Mouse (Mus musculus) hindbrain, postnatal 0 days (tissue): Measurements from ENCODE around the gene Ramac. TPM values are rescaled to one million over a fixed set of nuclear protein-coding genes. Genes with fewer than 3 reads are reported as not detected.
A peak's percentile ranks its signal among the peaks of the same experiment; 100 is the strongest.

Experiments used
- ATAC-seq: fragments of 200-750 bp; cut with Nextera tagmentation; 2 replicates; pipeline ENCODE4 v1.8.0; 2017; ENCODE audit warnings: mild to moderate bottlenecking, moderate TSS enrichment, moderate library complexity
- DNase-seq: peaks from one replicate; pipeline ENCODE4 v3.0.0-alpha.2; 2015; ENCODE audit warnings: low spot score
- H3K27ac ChIP-seq: fragments of 300-500 bp; sonication (generic); 2 replicates; pipeline ENCODE4 v1.5.1; 2014; ENCODE audit warnings: mild to moderate bottlenecking
- H3K27me3 ChIP-seq: fragments of 300-500 bp; sonication (generic); 2 replicates; pipeline ENCODE4 v1.6.1; 2014; ENCODE audit warnings: low read length, mixed read lengths; ENCODE audit not compliant: insufficient read depth
- H3K36me3 ChIP-seq: fragments of 300-500 bp; sonication (generic); 2 replicates; pipeline ENCODE4 v1.6.1; 2014; ENCODE audit warnings: low read length, mixed read lengths; ENCODE audit not compliant: insufficient read depth
- H3K4me1 ChIP-seq: fragments of 300-500 bp; sonication (generic); 2 replicates; pipeline ENCODE4 v1.6.1; 2014; ENCODE audit warnings: antibody characterized with exemption, low read length, mixed read lengths; ENCODE audit not compliant: insufficient read depth
- H3K4me2 ChIP-seq: fragments of 300-500 bp; sonication (generic); 2 replicates; pipeline ENCODE4 v1.6.1; 2014; ENCODE audit warnings: low read depth, mild to moderate bottlenecking, low read length, moderate library complexity, mixed read lengths
- H3K4me3 ChIP-seq: fragments of 300-500 bp; sonication (generic); 2 replicates; pipeline ENCODE4 v1.5.1; 2014; ENCODE audit warnings: low read length
- H3K9ac ChIP-seq: fragments of 300-500 bp; sonication (generic); replicated peaks from 2 replicates; pipeline ENCODE4 v1.6.1; 2014; ENCODE audit warnings: mild to moderate bottlenecking, low read length, moderate library complexity, mixed read lengths
- H3K9me3 ChIP-seq: fragments of 300-500 bp; sonication (generic); 2 replicates; pipeline ENCODE4 v1.6.1; 2016; ENCODE audit warnings: low read length, mixed read lengths
- CTCF ChIP-seq: IDR thresholded peaks from 2 replicates; pipeline ENCODE4 v1.5.1; 2016; ENCODE audit warnings: antibody characterized with exemption, control low read depth, low read depth
- WGBS: fragments of 180-500 bp; shearing (Covaris S2); extraction: QIAGEN DNeasy Blood & Tissue Kit; methylation state at CpG from one replicate; pipeline ENCODE4 v1.1.7; 2014; 5-methylcytosine and 5-hydroxymethylcytosine counted together
- polyA plus RNA-seq: library from polyadenylated mRNA; unstranded; fragments of >200 nt; fragmentation: Nextera tagmentation; extraction: Ambion mirVana; gene quantifications from 2 replicates; pipeline ENCODE4 v1.2.1, GENCODE M21; 2015
- total RNA-seq: library from RNA; depleted of rRNA; stranded (reverse); fragments of >200 nt; gene quantifications from 2 replicates; pipeline ENCODE4 v1.2.3, GENCODE M21; 2014; rRNA removed

The Ramac gene
- total and polyA plus RNA-seq, 2 experiments from 2014 or later, result 52.0 to 170 TPM

DNA sequence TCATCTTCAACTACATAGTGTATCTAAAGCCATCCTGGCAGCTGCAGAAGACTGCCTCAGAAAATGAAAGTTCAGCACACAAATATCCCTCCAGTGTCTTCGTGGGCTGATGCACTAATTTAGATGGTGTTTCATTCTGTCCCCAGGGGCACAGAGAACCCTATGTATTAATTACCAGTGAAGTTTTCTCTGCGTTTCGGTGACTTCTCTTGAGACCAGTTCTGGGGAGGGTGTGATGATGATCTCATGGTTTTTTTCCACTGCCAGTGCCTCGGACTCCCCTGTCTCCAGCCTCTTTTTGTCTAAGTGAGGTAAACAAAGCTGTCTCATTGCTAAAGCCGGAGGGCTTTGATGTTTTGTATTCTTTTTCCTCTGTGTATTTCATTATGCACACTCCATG is 12.6 kb downstream of the Ramac start:
- H3K4me3 ChIP-seq, result no peak overlapping the region
- no peak for DNase-seq
- H3K4me1 ChIP-seq, result no peaks in the 10 kb centered on the region
- H3K27ac ChIP-seq, result no peak overlapping the region
- 0 out of 2 replicates have a peak, but pooled peaks cover under 1% of the 10 kb centered on the region for H3K9me3 ChIP-seq
- no peaks in the 10 kb centered on the region for H3K27me3 ChIP-seq
- H3K36me3 ChIP-seq, result peaks cover 7% of the 10 kb centered on the region; the same call in 1 of the 2 replicates
- H3K4me2 ChIP-seq, result no peak overlapping the region
- 65% methylated on average over 5 of the region's 5 CpGs for WGBS
- no peak for TF ChIP-seq CTCF
- H3K9ac ChIP-seq, result no peak overlapping the region
- no peak for ATAC-seq

DNA sequence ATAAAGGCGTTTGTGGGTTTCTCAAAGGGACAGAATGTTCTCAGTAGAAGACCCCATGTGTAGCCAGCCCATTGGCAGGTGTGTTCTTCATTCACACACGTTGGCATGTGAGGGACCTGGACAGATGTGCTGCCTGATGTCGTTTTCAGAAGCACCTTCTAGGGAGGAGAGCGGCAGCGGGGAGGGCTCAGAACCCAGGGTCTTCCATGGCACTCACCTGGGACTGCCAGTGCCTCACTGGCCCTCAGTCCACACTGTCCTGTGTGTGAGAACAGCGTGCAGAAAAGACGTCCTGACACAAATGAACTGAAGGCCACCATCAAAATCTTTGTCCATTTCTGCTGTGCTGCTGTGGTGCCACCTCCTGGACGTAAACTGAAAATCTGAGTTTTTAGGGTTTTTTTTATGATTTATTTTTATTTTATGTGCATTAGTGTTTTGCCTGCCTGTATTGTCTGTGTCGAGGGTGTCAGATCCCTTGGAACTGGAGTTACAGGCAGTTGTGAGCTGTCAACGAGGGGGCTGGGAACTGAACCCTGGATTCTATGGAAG is 15.0 kb downstream of the Ramac start:
- H3K27ac ChIP-seq, result no peak overlapping the region
- H3K4me1 ChIP-seq, result no peaks in the 10 kb centered on the region
- 68% methylated on average over 10 of the region's 10 CpGs for WGBS

DNA sequence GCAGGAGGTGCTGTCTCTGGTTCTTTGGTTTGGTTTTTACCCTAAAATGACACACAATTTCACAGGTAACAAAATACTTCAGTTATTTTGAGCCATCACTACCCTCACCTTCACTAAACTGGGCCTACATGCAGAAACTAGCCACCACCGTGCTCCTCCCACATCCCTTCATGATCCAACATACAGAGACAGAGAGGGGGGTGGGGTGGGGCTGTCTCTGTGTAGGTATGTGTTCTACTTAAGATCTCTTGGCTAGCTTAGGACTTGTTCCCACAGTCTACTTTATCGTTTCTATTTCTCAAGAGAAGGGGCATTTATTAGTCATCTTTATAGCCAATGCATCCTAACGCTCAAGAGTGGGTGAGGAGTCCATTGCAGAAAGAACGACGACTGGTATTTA is 25.8 kb downstream of the Ramac start:
- ATAC-seq (peak; percentile 30; the same call in 1 of the 2 replicates), DNase-seq (peak; percentile 40)
- Histone ChIP-seq H3K27me3 (no peaks in the 10 kb centered on the region), H3K9ac (peak overlapping the region; percentile 80), H3K27ac (peak overlapping the region; percentile 99), H3K4me3 (peak overlapping the region; percentile 55), H3K9me3 (no peaks in the 10 kb centered on the region), H3K4me1 (peaks cover 4% of the 10 kb centered on the region; the same call in 1 of the 2 replicates), H3K36me3 (peaks cover 5% of the 10 kb centered on the region; the same call in 1 of the 2 replicates), H3K4me2 (peak overlapping the region; percentile 88)
- 8% methylated on average over 5 of the region's 5 CpGs for WGBS
- no peak for TF ChIP-seq CTCF

More for the DNA sequence above, 15.0 kb downstream of the Ramac start:
- Histone ChIP-seq H3K4me2 (no peak overlapping the region), H3K9me3 (0 out of 2 replicates have a peak, but pooled peaks cover 6% of the 10 kb centered on the region), H3K4me3 (no peak overlapping the region), H3K9ac (no peak overlapping the region), H3K27me3 (no peaks in the 10 kb centered on the region), H3K36me3 (peaks cover 24% of the 10 kb centered on the region)
- peak; percentile 71 for TF ChIP-seq CTCF
- 0 out of 2 replicates have a peak, but pooled peaks have one; percentile 32 for ATAC-seq
- DNase-seq, result peak; percentile 48

DNA sequence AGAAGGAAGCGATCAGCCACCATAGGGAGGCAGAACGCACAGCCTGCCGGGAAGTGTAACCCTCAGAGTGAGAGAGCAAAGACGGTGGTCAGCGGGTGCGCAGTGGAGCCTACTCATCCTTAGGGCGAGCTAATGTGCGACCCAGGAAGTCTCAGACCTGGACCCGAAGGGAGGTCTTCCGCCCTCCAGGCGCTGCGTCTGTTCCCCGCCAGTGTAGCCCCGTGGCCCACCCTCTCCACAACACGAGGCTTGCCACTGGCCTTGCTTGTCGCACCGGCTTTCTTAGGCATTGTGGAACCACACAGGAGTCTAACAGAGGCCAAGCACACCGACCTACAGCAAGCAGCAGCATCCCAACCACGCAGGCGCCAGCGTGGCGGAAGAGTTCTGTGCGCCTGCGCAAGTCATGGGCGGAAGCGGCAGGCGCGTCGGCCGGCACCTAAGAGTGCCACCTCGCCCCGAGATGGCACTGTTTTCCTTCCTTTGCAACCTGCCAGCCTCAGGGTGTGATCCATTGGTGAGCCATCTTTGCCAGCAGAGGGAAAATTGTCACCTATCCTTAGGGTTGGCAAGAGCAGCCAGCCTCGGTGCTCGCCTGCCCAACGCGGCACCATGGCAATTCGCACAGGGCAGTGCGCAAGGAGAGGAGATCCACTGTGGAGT is 26.5 kb downstream of the Ramac start, which contains the start of gene 3110040N11Rik:
Gene 3110040N11Rik (minus strand): TSS at position 384 of the 663 bp plus-strand sequence.
- WGBS, result under 1% methylated on average over 38 of the region's 38 CpGs

DNA sequence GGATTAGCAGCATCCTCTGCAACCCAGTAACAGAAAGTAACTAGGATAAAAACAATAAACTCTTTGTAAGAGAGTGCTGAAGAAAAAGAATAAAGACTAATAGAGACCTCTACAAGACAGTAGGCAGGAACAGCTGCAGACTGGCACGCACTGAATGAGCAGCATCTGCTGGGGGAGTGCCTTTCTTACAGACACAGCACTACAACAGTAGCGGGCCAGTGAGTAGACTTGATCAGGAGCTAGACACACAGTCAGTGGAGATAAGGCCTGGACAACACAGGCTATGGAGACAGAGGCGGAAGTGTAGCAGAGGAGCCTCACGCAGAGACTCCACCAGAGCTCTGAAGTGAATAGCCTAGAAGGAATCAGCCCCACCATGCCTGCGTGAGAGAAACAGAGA is 43.3 kb downstream of the Ramac start:
- WGBS, result 71% methylated on average over 5 of the region's 5 CpGs
- H3K27me3 ChIP-seq, result no peaks in the 10 kb centered on the region
- no peak overlapping the region for H3K27ac ChIP-seq
- ATAC-seq, result no peak
- no peaks in the 10 kb centered on the region for H3K36me3 ChIP-seq
- no peak for TF ChIP-seq CTCF
- no peaks in the 10 kb centered on the region for H3K4me1 ChIP-seq
- H3K4me3 ChIP-seq, result no peak overlapping the region
- no peak overlapping the region for H3K9ac ChIP-seq
- no peak overlapping the region for H3K4me2 ChIP-seq
- DNase-seq, result no peak
- no peaks in the 10 kb centered on the region for H3K9me3 ChIP-seq

More for the DNA sequence above, 26.5 kb downstream of the Ramac start, which contains the start of gene 3110040N11Rik:
- Histone ChIP-seq H3K27me3 (no peaks in the 10 kb centered on the region), H3K4me1 (peaks cover 4% of the 10 kb centered on the region; the same call in 1 of the 2 replicates), H3K4me2 (peak within 1 kb of the TSS; percentile 88), H3K9me3 (no peaks in the 10 kb centered on the region), H3K36me3 (peaks cover 9% of the 10 kb centered on the region; the same call in 1 of the 2 replicates), H3K27ac (peak within 1 kb of the TSS; percentile 99), H3K9ac (peak within 1 kb of the TSS; percentile 80), H3K4me3 (peak within 1 kb of the TSS; percentile 55)
- peak; percentile 96 for ATAC-seq
- TF ChIP-seq CTCF, result peak; percentile 85
- DNase-seq, result peak; percentile 97

Other genes starting within 250 kb of the Ramac start
- gene Fsd2, start 196.0 kb upstream of the Ramac start, total RNA-seq, result 0.18 and 0.31 TPM in 2 replicates
- gene Fsd2, start 196.0 kb upstream of the Ramac start, polyA plus RNA-seq, result 0.05 and 0.08 TPM in 2 replicates
- 5.1 and 6.2 TPM in 2 replicates for gene Whamm, start 191.7 kb upstream of the Ramac start, total RNA-seq
- 6.9 and 7.0 TPM in 2 replicates for gene Whamm, start 191.7 kb upstream of the Ramac start, polyA plus RNA-seq
- 30.3 and 37.6 TPM in 2 replicates for gene Homer2, start 55.4 kb upstream of the Ramac start, total RNA-seq
- gene Homer2, start 55.4 kb upstream of the Ramac start, polyA plus RNA-seq, result 44.4 and 46.0 TPM in 2 replicates
- 26.2 and 41.8 TPM in 2 replicates for gene 3110040N11Rik, start 26.6 kb downstream of the Ramac start, total RNA-seq
- gene 3110040N11Rik, start 26.6 kb downstream of the Ramac start, polyA plus RNA-seq, result 43.4 and 48.9 TPM in 2 replicates
- gene Btbd1, start 66.5 kb downstream of the Ramac start, total RNA-seq, result 93.0 and 100 TPM in 2 replicates
- 86.3 and 86.8 TPM in 2 replicates for gene Btbd1, start 66.5 kb downstream of the Ramac start, polyA plus RNA-seq
- not detected in 2 replicates for gene Gm10160, start 92.9 kb downstream of the Ramac start, total RNA-seq
- not detected in 2 replicates for gene Gm10160, start 92.9 kb downstream of the Ramac start, polyA plus RNA-seq
- gene Tm6sf1, start 96.1 kb downstream of the Ramac start, total RNA-seq, result 17.3 and 25.7 TPM in 2 replicates
- gene Tm6sf1, start 96.1 kb downstream of the Ramac start, polyA plus RNA-seq, result 12.4 and 12.7 TPM in 2 replicates
- 85.2 and 91.3 TPM in 2 replicates for gene Hdgfl3, start 171.5 kb downstream of the Ramac start, total RNA-seq
- 51.5 and 53.4 TPM in 2 replicates for gene Hdgfl3, start 171.5 kb downstream of the Ramac start, polyA plus RNA-seq
- gene Bnc1, start 229.4 kb downstream of the Ramac start, total RNA-seq, result 0.04 and 0.47 TPM in 2 replicates
- gene Bnc1, start 229.4 kb downstream of the Ramac start, polyA plus RNA-seq, result 0.04 TPM in 1 of 2 replicates, not detected in the other